Mouse (Mus musculus): Measurements from ENCODE around the gene Fam186a.
"Not testable (repeated sequence)": the region's sequence is repeated elsewhere in the genome, so short reads cannot be mapped to it uniquely, and the experiment has no call there.

The Fam186a gene

DNA sequence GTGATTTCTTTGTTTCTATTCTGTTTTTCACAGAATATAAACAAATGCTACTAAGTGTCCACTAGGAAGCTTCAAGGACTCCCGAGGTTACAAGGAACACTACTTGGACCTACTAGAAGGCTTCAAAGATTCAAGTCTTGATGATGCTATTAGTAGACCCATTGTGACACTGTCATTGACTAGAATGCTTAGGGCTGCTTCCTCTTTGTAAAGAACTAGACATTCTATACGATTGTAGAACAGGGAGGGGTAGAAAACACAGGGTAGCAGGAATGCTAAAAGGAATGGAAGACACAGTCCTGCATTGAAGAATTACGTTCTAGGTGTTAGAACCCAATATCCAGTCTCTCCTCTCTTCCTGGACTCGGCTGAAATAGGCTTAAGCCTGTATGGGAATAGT is at the start of gene Fam186a:
Gene Fam186a (minus strand): TSS at position 101 of the 400 bp plus-strand sequence.
- no peak for DNase-seq (ENCODE audit: low read depth, low spot score)

DNA sequence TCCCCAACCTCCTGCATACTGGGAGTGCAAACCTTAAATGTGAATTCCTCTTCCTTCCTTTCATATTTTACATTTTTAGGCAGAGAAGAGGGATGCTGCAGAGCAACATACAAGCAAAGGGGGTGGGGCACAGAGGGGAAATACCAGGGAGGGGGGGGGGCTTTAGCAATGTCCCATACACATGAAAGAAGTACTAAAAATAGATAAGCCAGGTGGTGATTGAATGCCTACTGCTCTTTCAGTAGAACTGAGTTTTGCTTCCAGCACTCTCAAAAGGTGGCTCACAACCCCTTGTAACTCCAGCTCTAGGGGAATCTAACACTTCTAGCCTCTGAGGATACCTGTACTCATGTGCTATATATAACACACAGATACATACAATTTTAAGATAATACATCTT is 39.3 kb upstream of the Fam186a start:
- no peak for DNase-seq (ENCODE audit: low read depth, low spot score)

DNA sequence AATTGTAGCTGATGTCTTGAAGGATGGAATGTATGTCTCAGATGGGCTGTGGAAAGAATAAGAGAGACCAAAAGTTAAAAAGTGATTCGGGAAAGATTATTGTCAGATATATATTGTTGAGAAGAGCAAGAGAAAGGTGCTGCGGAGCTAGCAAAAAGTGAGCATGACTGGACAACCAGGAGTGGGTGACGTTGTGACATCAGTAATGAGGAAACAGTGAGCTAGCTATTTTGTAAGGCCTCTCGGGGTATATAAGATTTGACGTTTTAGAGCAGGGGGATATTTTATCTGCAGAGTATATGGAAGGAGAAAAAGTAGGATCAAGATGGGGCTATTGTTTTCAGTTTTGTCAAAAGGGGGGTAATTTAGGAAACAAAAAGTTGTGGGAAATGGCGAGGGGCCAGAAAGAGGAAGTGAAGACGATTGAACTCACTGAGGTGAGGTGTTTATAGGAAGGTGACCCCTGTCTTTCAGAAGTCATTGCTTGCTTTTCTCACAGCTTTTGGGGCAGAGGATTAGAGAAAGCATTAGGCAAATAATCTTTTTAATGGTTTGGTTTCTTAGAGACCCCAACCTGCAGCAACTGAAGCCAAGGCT is 37.9 kb upstream of the Fam186a start:
- DNase-seq (ENCODE audit: low read depth, low spot score): no peak

DNA sequence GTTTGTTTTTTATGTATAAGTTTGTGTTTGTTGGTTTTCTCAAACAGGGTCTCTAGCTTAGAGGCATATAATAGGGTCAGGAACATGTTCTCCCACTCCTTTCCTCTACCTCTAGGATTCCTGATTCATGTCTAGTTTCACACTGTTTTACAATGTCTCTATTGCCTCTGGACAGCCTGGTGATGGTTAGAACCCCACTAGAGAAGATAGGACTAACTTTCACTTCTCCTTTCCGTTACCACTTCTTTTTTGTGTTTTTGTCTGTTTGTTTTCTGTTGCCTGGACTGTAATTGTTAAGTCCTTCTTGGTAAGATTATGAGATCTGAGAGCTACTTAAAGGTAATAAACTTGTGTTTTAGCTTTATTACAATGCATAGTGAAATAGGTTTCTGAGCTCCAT is 32.5 kb upstream of the Fam186a start:
- no peak for DNase-seq (ENCODE audit: low read depth, low spot score)

DNA sequence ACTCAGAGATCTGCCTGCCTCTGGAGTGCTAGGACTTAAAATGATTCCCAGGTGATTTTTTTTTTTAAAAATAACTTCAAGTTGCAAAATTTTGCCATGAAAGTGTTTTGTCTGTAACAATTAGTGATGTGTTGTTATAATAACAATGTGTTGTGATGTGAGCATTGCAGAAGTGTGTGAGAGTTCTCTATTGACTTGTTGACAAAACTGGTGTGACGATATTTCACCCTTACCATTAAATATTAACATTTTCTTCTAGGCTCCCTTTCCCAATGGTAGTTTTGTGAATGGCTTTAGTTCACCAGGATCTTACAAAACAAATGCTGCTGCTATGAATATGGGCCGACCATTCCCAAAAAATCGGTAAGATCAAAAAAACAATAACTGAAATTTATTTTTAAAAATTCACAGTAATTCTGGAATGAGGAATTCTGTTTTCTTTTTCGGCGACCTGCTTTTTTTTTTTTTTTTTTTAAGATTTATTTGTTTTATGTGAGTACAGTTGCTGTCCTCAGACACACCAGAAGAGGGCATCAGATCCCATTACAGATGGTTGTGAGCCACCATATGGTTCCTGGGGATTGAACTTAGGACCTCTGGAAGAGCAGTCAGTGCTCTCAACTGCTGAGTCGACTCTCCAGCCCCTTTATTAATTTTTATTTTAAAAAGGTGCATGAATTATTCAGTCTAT is 30.4 kb upstream of the Fam186a start:
- DNase-seq (ENCODE audit: low read depth, low spot score): no peak

DNA sequence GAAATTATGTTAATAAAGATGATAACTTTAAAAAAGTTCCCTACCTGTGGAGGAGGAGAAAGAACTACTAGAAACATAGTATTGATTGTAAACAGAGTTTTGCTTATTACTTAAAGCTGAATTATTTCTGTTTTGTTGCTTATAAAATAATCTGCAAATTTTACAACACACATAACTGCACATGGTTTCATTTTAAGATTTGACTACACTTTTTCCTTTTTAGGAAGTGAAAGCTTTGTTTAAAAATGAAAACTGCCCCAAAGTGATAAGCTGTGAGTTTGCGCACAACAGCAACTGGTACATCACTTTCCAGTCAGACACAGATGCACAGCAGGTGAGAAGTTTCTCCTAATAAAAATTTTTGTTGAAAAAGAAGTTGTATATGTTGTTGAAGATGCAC is 26.2 kb upstream of the Fam186a start:
- no peak for DNase-seq (ENCODE audit: low read depth, low spot score)

DNA sequence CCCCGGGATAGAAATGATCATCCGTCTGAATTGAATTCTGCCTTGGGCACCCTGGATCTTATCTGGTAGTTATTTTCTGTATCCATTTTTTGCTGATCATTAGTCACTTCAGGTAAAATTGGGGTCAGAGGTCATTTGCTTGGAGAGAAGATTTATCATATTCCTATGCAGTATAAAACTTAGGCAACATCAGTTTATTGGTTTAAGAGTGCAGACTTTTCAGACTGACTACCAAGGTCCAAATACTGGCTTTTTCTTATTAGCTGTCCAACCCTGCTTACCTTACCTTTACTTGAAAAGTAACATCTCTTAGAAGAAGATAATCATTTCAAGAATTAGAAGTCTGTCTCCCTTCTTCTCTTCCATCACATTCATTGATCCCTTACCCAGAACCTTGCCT is 12.9 kb upstream of the Fam186a start:
- no peak for DNase-seq (ENCODE audit: low read depth, low spot score)

DNA sequence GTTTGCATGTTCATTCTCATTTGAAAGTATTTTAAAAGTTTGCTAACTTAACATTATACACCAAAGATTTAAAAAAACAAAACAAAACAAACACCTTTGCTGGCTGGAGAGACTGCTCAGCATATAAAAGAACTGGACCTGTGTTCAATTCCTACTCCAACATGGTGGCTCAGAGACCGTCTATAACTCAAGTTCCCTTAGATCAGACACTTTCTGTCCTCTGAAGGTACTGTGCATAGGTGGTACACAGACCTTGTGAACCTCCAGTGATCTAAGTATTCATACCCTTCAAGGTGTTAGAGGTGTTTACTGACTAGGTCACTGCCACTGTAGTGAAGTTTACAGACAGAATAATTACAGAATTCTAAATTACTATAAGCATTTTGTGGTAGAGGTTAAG is 12.4 kb upstream of the Fam186a start:
- DNase-seq (ENCODE audit: low read depth, low spot score): no peak

DNA sequence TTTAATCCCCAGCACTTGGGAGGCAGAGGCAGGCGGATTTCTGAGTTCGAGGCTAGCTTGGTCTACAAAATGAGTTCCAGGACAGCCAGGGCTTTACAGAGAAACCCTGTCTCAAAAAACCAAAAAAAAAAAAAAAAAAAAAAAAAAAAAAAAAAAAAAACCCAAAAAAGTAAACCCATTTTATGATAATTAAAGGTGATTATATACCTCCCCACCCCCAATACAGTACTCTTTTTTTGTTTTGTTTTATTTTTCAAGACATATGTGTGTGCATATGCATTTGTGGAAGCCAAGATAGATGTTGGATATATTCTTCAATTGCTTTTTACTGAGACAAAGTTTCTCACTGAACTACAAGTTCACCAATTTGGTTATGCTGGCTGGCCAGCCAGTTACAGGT is 9.3 kb upstream of the Fam186a start:
- DNase-seq (ENCODE audit: low read depth, low spot score): not testable (repeated sequence)

DNA sequence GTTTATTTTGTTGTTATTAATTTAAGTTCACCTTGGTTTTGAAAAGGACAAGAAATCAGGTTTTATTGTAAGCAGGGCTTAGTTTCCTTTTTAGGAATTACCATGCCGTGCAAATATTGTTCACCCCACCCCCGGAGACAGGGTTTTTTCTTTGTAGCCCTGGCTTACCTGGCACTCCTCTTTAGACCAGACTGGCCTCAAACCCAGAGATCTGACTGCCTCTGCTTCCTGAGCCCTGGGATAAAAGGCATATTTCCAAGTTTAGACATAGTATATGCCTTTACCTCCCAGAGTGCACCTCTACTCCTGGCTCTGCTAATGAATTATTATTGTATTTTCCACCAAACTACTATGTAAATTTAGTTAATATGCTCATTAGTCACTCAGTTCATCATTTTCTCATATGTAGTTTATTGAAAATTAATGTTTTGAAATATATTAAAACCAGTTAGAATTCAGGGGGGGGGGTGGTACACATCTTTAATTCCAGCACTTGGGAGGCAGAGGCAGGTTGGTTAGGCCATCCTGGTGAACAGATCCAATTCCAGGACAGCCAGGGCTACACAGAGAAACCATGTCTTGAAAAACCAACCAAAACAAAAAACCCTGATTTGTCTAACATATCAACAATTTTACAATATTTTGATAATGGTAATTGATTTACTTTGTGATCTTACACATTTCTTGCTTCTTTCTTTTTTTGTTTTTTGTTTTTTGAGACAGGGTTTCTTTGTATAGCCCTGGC is 7.8 kb upstream of the Fam186a start:
- DNase-seq (ENCODE audit: low read depth, low spot score): no peak

DNA sequence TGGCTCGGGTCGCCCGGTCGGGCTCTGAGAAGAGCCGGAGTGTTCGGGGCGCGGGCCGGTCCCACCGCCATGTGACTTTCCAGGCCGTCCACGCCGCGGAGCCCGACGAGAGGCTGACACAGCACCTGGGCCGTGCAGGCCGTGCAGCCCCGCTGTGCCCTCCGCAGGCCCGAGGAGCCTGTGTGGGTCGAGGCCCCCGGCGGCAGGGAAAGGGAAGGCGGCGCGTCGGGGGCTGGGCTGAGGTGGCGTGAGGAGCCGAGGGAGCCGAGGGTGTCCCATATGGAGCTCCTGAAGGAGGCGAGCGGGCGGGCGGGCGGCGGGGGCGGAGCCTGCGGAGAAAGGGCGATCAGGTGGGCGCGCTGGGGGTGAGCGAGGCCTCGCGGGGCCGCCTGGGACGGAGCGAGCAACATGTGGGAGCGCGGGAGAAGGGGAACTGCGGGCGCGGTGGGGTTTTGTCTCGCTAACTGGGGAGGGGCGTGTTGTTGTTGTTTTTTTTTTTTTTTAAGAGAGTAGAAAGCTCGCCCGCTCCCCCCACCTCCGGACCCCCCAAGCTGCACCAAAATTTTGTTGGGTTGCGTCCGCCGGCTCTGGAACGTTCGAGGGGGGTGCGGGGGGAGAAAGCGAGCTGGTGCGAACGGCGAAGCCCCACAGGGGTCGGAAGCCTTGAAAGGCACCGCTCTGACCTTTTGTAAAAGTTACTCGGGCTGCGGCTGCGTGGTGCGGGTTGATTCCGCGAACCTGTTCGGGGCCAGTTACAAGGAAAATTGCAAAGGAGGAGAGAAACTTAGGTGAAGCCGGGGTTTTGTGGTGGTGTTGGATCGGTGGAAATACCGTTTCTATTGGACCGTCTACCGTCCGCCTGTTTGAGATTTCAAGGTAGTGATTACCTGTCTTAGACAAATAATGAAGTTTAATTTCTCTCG is 6.4 kb upstream of the Fam186a start:
- peak; percentile 39 for DNase-seq (ENCODE audit: low read depth, low spot score)

DNA sequence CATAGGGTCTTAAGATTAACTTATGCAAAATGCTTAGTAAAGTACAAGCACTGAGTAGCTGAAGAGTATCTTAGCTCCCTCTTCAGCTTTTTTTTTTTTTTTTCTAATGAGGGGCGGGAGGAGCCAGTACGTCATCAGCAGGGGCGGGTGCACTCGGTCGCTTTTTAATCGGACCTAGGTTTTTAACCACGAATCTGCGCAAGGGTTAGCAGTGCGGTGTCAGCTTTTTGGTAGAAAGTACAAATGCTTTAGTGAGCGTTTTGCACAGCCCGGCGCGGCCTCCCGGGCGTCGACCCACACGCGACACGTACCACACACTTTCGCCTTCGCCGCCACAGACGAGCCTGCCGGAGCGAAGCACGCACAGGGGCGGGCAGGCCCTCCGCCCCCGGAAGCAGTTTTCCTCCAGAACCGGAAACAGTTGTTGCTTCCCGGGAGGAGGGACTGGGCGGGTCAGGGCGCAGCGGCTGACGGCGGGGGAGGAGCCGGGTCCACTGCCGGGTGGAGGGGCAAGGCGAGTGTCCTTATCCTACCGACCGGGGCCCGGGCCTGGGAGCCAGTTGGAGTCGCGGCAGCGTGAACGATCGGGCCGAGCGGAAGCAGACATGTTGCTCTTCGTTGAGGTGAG is 5.6 kb upstream of the Fam186a start:
- DNase-seq (ENCODE audit: low read depth, low spot score): peak; percentile 86

DNA sequence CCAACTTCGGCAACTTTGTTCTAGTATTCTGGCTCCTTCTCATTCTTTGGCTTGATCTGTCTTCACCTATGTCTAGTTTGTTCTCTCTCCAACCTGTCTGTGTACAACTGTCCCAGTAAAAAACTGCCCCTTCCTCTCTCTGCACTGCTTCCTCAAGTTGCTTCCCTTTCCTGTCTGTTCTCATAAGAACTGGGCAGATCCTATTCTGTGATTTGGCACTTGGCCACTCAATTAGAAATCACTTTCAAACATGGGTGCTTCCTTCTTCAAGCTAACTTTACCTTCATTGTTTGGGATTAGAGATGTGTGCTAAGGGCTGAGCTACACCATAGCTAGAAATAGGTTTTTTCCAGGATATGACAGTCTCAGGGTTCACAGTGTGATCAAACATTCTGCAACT is 3.7 kb upstream of the Fam186a start:
- no peak for DNase-seq (ENCODE audit: low read depth, low spot score)

DNA sequence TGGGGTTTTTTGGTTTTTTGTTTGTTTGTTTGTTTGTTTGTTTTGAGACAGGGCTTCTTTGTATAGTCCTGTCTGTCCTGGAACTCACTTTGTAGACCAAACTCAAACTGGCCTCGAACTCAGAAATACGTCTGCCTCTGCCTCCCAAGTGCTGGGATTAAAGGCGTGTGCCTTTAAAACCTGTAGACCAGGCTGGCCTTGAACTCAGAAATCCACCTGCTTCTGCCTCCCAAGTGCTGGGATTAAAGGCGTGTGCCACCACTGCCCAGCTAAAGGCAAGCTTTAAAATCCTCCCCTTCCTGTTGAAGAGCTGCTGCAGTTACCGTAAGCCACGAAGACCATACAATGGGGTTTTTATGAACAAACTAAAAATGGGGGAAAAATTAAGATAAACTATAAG is 2.9 kb upstream of the Fam186a start, which contains the start of gene Larp4:
Gene Larp4 (plus strand): TSS at position 301 of the 400 bp plus-strand sequence.
- not testable (repeated sequence) for DNase-seq (ENCODE audit: low read depth, low spot score)

DNA sequence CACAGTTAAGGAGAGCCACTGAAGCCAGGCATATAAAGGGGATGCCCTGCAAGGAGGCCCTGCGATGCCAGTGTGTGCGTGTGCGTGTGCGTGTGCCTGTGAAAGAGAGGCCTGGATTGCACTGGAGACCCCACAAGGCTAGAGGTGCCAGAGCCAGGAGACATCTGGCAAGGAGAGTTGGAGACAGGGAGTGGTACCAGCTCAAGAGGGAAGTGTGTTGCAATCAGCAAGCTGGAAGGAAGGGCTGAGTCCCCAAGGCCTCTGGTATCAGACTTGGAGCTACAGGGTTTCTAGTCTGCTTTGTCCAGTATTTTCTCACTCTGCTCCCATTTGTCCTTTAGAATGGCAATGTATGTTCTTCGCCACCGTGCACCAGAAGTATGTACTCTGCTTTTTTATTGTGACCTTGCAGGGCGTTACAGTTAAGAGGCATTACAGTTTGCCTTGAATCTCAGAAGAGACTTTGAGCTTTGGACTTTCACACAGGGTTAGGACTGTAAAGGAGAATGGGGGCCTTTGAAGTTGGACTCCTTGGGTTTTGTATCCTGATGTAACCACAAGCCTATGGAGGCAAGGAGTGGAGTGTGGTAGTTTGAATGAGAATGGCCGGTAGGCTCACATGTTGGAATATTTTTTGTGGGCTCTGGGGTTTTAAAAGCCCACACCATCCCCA is 1.6 kb downstream of the Fam186a start:
- DNase-seq (ENCODE audit: low read depth, low spot score): no peak

DNA sequence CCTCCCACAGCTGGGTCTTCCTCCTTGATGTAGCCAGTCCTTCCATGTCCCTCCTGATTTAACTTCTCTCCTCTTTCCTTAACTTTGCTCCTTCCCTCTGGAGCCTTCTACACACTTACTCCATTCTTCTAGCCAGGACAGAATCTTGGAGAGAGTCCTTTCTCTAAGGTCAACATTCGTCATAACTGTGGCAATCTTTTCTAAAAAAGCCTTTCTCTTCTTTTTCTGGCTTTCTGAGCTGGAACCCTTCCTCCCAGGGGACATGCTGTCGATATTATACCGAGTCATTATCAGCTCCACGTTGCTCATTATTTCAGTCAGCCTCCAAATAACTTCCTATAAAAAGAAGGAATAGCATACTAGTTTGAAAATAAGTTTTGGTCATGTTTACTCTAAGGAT is 11.5 kb downstream of the Fam186a start:
- DNase-seq (ENCODE audit: low read depth, low spot score): no peak

DNA sequence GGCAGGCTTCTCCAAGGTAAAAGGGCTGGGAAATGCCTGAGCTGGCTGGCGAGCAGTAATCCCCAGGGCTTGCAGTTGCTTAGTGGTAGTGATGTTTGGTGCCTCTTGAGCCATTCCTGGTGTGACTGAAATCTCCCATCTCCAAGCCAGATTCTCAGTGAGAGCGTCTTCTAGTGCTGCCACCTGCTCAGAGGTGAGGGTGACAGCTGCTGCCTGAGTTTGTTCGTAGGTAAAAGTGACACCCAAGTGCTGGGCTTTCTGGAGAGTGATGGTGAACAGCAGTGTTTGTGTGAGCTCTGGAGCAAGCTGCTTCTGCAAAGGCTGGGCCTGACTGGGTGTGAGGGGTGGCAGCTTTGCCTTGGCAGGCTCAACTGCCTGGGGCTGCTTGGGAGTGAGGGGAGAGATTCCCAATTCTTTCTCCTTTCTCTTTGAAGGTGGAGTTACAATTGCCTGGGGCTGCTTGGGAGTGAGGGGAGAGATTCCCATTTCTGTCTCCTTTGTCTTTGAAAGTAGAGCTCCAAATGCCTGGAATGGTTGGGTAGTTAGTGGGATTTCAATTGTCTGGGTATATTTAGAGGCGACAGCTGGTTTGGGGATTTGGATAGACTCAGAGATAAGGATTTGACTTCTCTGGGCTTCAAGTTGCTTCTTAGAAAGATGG is 25.8 kb downstream of the Fam186a start:
- DNase-seq (ENCODE audit: low read depth, low spot score): no peak

DNA sequence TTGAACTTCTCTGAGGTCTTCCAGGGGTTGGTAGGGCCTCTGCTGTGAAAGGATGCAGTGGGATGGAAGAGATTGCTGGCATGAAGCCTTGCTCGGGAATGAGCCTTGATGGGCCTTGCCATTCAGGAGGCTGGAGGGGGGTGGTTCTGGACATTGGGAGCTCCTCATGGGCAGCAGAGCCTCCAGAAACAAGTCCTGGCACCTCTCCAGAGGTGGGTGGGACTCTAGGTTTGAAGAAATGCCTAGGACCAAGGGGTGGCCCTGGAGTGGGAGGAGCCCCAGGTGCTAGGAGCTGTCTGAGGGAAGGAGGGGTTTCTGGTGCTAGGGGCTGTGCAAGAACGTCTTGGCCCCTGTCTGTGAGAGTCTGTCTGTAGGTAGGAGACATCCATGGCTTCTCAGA is 26.4 kb downstream of the Fam186a start:
- DNase-seq (ENCODE audit: low read depth, low spot score): no peak

DNA sequence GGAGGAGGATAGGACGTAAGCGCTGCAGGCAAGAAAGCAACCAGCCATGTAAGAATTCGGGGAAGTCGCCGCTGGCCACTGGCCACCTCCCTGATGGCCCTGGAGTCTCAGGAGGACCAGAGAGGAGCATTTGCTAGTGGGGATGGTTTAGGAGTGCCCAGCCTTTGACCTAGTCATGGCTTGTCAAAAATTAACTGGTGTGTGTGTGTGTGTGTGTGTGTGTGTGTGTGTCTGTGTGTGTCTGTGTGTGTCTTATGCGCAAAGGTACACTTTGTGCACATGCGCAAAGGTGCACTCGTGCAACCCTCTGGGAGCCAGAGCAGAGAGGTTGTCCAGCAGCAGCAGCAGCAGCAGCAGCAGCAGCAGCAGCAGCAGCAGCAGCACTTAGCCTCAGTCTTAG is 29.0 kb downstream of the Fam186a start:
- DNase-seq (ENCODE audit: low read depth, low spot score): no peak

DNA sequence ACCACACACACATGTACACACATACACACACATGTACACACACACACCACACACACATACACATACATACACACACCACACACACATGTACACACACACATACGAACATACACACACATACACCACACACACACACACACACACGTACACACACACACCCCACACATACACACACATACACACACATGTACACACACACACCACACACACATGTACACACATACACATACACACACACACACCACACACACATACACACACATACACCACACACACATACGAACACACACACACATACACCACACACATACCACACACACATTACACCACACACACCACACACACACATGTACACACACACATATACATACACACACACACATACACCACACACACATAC is 30.2 kb downstream of the Fam186a start:
- no peak for DNase-seq (ENCODE audit: low read depth, low spot score)

Data from brain, embryonic 18.5 days (tissue).